Mouse (Mus musculus): ENCODE results near the gene Elfn2. TPM values are rescaled to one million over a fixed set of nuclear protein-coding genes. Genes with fewer than 3 reads are reported as not detected.
A peak's percentile ranks its signal among the peaks of the same experiment; 100 is the strongest.

Gene Elfn2
- polyA plus RNA-seq, 1 experiment from 2014 or later: 0.13 TPM

DNA sequence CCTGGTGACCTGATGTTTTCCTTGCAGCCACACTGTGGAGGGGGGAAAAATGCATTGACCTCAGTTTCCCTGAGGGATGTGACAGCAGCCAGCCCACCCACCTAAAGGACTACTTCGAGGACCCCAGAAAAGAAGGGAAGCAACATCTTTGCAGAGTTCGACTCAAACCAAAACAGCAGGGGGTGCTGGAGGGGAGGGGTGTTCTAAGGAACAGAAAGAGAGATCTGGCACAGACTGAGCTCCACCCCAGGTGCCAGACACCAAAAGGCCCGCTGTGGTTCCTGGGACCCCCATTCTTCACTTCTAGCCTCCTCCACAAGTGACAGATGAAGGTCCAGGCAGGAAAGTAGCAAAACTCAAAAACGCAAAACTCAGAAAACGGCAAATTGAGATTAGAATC is 2.7 kb downstream of the Elfn2 start:
- Histone ChIP-seq H3K27ac (no peak overlapping the region), H3K9ac (ENCODE audit: low read depth, low read length) (no peak overlapping the region), H3K4me2 (ENCODE audit: low read length) (no peak overlapping the region), H3K4me3 (replicated peaks; ENCODE audit: low read depth, low read length) (no peak overlapping the region), H3K9me3 (replicated peaks; ENCODE audit: low read length) (no peaks in the 10 kb centered on the region), H3K27me3 (ENCODE audit: insufficient read depth, low read length) (peaks cover 72% of the 10 kb centered on the region), H3K36me3 (ENCODE audit: insufficient read depth, low read length) (no peaks in the 10 kb centered on the region), H3K4me1 (replicated peaks; ENCODE audit: insufficient read depth, low read length) (peaks cover 13% of the 10 kb centered on the region)
- WGBS: 40% methylated on average over 5 of the region's 5 CpGs
- no peak for ATAC-seq (replicated peaks; ENCODE audit: low FRiP score, low read depth)
- DNase-seq (ENCODE audit: low spot score): no peak
- no peak for TF ChIP-seq CTCF (IDR thresholded peaks at IDR 0.05; ENCODE audit: low read depth)

DNA sequence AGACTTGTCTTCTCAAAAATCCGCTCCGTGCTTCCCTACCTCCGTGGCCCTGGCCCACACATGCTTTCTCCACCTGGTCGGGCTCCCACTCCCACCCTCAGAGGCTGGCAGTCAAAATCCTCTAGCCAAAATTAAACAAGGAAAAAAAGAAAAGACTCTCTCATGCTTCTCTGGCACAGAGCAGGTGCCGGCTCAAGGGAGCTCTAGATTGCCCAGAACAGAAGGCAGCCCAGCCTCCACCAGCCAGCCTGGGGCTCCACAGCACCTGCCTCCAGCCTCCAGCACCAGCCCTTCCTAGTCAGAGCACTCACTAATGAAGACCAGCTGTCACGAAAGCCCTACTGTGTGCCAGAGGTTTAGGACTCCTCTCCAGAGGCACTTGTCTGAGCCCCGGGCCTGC is 4.8 kb downstream of the Elfn2 start:
- Histone ChIP-seq H3K9ac (ENCODE audit: low read depth, low read length) (no peak overlapping the region), H3K36me3 (ENCODE audit: insufficient read depth, low read length) (no peaks in the 10 kb centered on the region), H3K27me3 (ENCODE audit: insufficient read depth, low read length) (peaks cover 63% of the 10 kb centered on the region), H3K27ac (no peak overlapping the region), H3K9me3 (replicated peaks; ENCODE audit: low read length) (no peaks in the 10 kb centered on the region), H3K4me3 (replicated peaks; ENCODE audit: low read depth, low read length) (no peak overlapping the region), H3K4me2 (ENCODE audit: low read length) (no peak overlapping the region), H3K4me1 (replicated peaks; ENCODE audit: insufficient read depth, low read length) (peaks cover 11% of the 10 kb centered on the region)
- TF ChIP-seq CTCF (IDR thresholded peaks at IDR 0.05; ENCODE audit: low read depth): no peak
- ATAC-seq (replicated peaks; ENCODE audit: low FRiP score, low read depth): no peak
- 88% methylated on average over 7 of the region's 7 CpGs for WGBS
- no peak for DNase-seq (ENCODE audit: low spot score)

DNA sequence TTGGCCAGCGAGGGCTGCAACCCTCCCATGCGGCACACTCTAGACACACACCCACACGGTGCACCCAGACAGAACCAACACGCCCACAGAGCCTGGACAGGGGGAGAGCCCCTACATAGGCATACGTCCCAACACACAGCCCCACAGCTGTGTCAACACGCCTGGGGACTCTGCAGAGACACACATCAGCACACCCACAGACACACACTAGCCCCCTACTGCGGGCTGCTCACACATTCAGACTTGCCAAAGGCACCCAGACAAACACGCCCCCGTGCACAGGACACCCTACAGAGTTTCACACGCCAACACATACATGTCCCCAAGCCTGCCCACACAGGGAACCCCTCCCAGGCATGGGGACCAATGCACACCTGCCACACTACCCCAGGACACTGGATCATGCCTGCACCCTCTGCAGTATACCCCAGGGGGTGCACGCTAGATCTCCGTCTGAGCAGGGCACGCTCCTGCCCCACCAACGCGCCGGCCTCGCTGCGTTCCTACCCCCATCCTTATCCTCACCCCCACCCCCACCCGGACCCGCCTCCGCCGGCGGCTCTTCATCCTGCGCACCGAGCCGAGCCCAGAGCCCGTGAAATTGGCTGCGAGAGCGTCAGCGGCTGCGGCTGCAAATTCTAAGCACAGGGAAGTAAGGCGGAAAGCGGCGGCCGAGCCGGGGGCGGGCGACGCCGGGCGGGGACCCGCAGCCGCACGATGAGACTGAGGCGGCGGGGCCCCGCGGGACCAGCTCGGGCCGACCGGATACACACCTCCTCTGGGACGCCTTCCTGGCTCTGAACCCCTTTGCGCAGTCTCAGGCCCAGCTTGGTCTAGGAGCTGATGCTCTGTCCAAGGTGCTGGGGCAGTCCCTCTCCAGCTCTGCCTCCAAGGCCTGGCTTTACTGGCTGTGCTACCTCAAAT is 6.0 kb downstream of the Elfn2 start:
- WGBS: 6% methylated on average over 53 of the region's 53 CpGs
- no peak overlapping the region for H3K27ac ChIP-seq
- peak overlapping the region; percentile 37 for H3K4me2 ChIP-seq (ENCODE audit: low read length)
- H3K9me3 ChIP-seq (replicated peaks; ENCODE audit: low read length): no peaks in the 10 kb centered on the region
- H3K27me3 ChIP-seq (ENCODE audit: insufficient read depth, low read length): peaks cover 52% of the 10 kb centered on the region
- DNase-seq (ENCODE audit: low spot score): peak; percentile 33
- ATAC-seq (replicated peaks; ENCODE audit: low FRiP score, low read depth): peak; percentile 45; the same call in 1 of the 2 replicates
- no peak overlapping the region for H3K4me3 ChIP-seq (replicated peaks; ENCODE audit: low read depth, low read length)
- H3K4me1 ChIP-seq (replicated peaks; ENCODE audit: insufficient read depth, low read length): 0 out of 2 replicates have a peak, but pooled peaks cover 4% of the 10 kb centered on the region
- H3K9ac ChIP-seq (ENCODE audit: low read depth, low read length): no peak overlapping the region
- no peak for TF ChIP-seq CTCF (IDR thresholded peaks at IDR 0.05; ENCODE audit: low read depth)
- H3K36me3 ChIP-seq (ENCODE audit: insufficient read depth, low read length): no peaks in the 10 kb centered on the region

DNA sequence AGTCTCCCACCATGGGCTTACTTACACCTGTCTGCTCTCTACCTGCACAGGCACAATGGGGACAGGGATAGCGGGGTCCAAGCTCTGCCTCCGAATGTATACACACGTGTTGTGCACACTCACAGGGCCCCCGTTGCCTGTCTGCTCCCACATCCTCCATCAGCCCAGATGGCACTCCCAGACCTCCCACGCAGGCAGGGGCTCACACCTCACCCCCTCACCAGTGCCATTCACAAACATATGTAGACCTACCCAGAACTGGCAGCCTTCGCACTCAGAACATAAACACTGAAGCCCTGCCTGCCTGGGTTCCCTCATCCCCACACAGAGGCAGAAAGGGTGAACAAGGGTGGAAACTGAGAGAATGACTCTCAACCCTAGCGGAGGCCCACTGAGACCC is 6.6 kb downstream of the Elfn2 start:
- Histone ChIP-seq H3K4me3 (replicated peaks; ENCODE audit: low read depth, low read length) (no peak overlapping the region), H3K4me2 (ENCODE audit: low read length) (no peak overlapping the region), H3K9me3 (replicated peaks; ENCODE audit: low read length) (no peaks in the 10 kb centered on the region), H3K4me1 (replicated peaks; ENCODE audit: insufficient read depth, low read length) (0 out of 2 replicates have a peak, but pooled peaks cover 4% of the 10 kb centered on the region), H3K27me3 (ENCODE audit: insufficient read depth, low read length) (peaks cover 45% of the 10 kb centered on the region), H3K36me3 (ENCODE audit: insufficient read depth, low read length) (no peaks in the 10 kb centered on the region), H3K9ac (ENCODE audit: low read depth, low read length) (no peak overlapping the region), H3K27ac (no peak overlapping the region)
- ATAC-seq (replicated peaks; ENCODE audit: low FRiP score, low read depth) (no peak), DNase-seq (ENCODE audit: low spot score) (no peak)
- no peak for TF ChIP-seq CTCF (IDR thresholded peaks at IDR 0.05; ENCODE audit: low read depth)
- 58% methylated on average over 7 of the region's 7 CpGs for WGBS

DNA sequence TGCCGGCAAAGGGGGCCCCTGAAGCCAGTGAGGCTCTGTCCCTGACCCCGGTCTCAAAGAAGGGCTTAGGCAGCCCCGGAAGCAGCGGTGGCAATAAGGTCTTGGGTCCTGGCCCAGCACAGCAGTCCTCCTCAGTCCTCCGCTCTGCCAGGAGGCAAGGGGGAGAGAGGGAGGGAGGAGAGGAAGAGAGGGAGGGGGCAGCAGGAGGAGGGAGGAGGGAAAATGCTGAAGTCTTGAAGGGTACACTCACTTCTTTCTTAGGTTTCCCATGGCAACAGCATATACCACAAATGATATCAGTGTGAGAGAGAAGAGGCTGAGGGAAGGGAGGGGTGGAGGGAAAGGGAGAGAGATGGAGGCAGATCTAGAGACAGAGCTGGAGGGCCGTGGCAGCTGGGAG is 7.9 kb downstream of the Elfn2 start:
- WGBS: 40% methylated on average over 6 of the region's 6 CpGs

DNA sequence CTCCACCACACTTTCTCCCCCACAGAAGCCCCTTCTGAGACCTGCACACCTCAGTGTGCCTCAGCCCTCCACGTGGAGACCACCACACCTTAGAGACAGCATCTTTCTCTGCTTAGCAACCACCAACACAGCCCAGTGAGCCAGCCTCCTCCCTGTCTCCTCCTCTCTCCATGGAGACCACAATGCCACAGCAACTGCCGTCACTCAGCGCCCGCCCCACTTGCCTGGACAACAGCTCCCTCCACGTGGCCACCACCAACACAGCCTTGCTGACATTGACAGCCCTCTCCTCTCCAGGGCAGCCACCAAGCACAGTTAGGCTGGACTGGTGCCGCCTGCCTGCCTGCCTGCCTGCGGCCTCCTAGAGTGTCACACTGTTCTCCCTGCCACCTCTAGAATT is 8.8 kb downstream of the Elfn2 start:
- 0 out of 2 replicates have a peak, but pooled peaks cover 4% of the 10 kb centered on the region for H3K4me1 ChIP-seq (replicated peaks; ENCODE audit: insufficient read depth, low read length)

More for the DNA sequence above, 7.9 kb downstream of the Elfn2 start:
- H3K4me3 ChIP-seq (replicated peaks; ENCODE audit: low read depth, low read length): no peak overlapping the region
- H3K27ac ChIP-seq: no peak overlapping the region
- H3K4me1 ChIP-seq (replicated peaks; ENCODE audit: insufficient read depth, low read length): 0 out of 2 replicates have a peak, but pooled peaks cover 4% of the 10 kb centered on the region
- peaks cover 39% of the 10 kb centered on the region for H3K27me3 ChIP-seq (ENCODE audit: insufficient read depth, low read length)
- no peaks in the 10 kb centered on the region for H3K36me3 ChIP-seq (ENCODE audit: insufficient read depth, low read length)
- DNase-seq (ENCODE audit: low spot score): no peak
- ATAC-seq (replicated peaks; ENCODE audit: low FRiP score, low read depth): no peak
- no peaks in the 10 kb centered on the region for H3K9me3 ChIP-seq (replicated peaks; ENCODE audit: low read length)
- H3K4me2 ChIP-seq (ENCODE audit: low read length): no peak overlapping the region
- H3K9ac ChIP-seq (ENCODE audit: low read depth, low read length): no peak overlapping the region
- no peak for TF ChIP-seq CTCF (IDR thresholded peaks at IDR 0.05; ENCODE audit: low read depth)

More for the DNA sequence above, 8.8 kb downstream of the Elfn2 start:
- ATAC-seq (replicated peaks; ENCODE audit: low FRiP score, low read depth) (no peak), DNase-seq (ENCODE audit: low spot score) (no peak)
- Histone ChIP-seq H3K27me3 (ENCODE audit: insufficient read depth, low read length) (peaks cover 37% of the 10 kb centered on the region), H3K27ac (no peak overlapping the region), H3K4me2 (ENCODE audit: low read length) (no peak overlapping the region), H3K36me3 (ENCODE audit: insufficient read depth, low read length) (no peaks in the 10 kb centered on the region), H3K4me3 (replicated peaks; ENCODE audit: low read depth, low read length) (no peak overlapping the region), H3K9me3 (replicated peaks; ENCODE audit: low read length) (no peaks in the 10 kb centered on the region), H3K9ac (ENCODE audit: low read depth, low read length) (no peak overlapping the region)
- TF ChIP-seq CTCF (IDR thresholded peaks at IDR 0.05; ENCODE audit: low read depth): no peak
- WGBS: 31% methylated on average over 7 of the region's 7 CpGs
